Mouse (Mus musculus) liver (tissue): ENCODE results near the gene Sash1.

Experiments used
- DNase-seq: peaks from one replicate; pipeline ENCODE4 v3.0.0-alpha.2; 2020; ENCODE audit warnings: mixed read lengths

The Sash1 gene

GRCm38 (mm10) chr10:8885630-8886527 lies at the start of gene Sash1:
TSS of gene Sash1 (minus strand) at chr10:8886070.
- peak; percentile 68 for DNase-seq

GRCm38 (mm10) chr10:8935601-8936000 lies 49.7 kb upstream of the Sash1 start:
- DNase-seq: no peak

DNA sequence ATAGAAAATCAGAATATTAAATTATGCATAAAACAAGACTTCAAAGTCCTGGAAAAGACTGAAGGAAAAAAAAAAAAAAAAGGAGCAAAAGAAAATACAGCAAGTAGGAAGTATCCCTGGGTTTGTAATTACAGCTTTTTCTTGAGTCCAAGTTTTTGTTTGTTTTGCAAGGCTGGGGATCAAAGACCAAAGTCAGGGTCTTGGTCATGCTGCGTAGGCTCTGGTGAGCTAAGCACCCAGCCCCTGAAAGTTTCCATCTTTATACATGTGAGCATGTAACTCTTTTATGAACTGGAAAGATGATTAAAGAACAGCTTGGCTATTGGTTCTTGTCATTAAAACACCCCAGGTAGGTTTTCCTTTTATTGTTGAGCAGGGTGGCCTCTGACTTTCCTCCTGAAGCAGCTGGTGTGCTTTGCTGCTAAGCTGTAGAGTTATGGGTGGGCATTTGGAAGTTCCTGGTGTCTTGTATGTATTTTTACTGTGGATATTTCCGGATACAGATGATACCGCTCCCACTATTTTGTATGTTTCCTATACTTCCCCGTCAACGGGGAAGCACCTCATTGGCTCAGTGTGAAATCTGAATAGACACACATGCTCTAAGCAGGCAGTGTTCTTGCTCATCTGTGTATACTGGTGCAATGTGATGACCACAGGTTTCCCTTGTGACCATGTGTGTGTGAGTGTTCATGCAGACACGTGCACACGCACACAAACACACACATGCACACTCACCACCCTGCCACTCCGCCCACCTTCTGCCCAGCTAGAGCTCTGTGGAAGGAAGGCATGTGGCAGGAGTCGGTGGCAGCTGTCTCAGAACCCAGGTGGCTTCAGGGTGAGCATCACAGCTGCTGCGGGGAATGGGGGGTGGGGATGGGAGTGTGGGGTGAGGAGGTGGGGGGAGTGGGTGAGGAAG lies 47.8 kb upstream of the Sash1 start:
- DNase-seq: no peak

- DNase-seq: no peak
These were observed 45.8 kb upstream of the Sash1 start for GRCm38 (mm10) chr10:8931548-8932240.

GRCm38 (mm10) chr10:8930672-8931071 lies 44.8 kb upstream of the Sash1 start:
- DNase-seq: no peak

DNA sequence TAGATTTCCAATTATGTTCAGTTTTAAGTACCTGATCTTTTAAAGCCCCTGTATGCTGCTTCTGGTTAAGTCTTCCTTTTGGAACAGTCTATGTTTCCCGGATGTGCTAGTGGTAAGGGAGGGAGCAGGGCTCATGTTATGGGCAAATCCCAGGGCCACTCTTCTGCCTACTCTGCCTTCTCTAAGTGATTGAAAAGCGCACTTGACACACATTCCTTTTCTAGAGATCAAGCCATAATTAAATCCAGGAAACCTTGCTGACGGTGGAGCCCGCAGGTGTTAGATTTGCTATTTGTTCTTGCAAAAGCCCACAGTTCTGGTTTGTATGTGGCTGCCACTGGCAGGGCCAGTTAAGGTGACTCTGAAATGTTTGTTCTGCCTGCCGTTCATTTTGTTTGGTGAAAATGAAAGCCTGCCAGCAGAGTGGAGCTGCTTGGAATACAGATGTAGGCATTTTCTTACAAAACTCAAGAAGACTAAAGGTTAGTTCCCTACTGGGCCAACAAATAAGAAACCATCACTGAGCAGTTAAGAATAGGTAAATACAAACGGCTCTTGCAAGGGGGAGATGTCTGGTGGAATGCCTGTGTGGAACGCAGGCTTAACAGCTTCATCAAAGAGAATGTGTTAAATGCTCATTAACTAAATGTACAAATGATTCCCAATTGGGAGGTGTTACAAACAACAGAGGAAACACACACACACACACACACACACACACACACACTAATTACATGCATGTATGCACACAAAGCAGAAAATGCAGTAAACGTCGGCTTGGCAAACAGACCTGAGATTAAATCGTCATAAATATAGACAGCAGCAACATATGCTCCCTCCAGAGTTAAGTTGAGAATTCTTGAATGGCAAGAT lies 43.1 kb upstream of the Sash1 start:
- no peak for DNase-seq

DNA sequence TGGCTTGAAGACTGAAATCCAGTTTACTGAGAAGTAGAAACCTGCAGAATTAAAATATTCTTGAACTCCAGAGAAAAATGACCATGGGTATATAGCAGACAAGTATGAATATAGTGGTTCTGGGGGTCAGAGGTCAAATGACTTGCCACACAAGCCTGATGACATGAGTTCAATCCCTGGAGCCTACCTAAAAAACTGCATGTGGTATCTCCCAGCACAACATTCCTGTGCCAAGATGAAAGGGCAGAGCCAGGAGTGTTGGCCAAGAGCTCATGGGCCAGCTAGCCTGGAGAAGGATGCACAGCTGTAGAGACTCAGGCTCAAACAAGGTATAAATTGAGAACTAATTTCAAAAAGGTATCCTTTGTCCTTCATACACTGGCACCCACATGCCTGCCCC lies 42.4 kb upstream of the Sash1 start:
- DNase-seq: no peak

DNA sequence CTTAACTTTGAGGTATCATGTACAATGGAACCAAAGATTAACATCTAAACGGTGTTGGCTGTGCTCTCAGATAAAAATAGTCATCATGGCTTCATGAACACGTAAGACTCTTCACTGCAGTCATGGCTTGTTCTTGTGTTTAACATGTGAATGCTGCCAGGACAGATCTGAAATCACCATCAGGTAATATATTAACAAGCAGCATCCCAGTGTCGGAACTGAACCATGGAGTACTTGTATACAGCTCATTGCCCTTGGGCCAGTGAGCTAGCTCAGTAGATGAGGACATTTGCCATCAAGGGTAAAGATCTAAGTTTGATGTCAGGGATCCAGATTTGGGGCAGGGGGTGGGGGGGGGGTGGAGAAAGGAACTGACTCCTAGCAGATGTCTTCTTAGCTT lies 41.0 kb upstream of the Sash1 start:
- no peak for DNase-seq

- DNase-seq: no peak
These were observed 40.4 kb upstream of the Sash1 start for GRCm38 (mm10) chr10:8926295-8926694.

- DNase-seq: no peak
These were observed 39.4 kb upstream of the Sash1 start for GRCm38 (mm10) chr10:8925299-8925698.

DNA sequence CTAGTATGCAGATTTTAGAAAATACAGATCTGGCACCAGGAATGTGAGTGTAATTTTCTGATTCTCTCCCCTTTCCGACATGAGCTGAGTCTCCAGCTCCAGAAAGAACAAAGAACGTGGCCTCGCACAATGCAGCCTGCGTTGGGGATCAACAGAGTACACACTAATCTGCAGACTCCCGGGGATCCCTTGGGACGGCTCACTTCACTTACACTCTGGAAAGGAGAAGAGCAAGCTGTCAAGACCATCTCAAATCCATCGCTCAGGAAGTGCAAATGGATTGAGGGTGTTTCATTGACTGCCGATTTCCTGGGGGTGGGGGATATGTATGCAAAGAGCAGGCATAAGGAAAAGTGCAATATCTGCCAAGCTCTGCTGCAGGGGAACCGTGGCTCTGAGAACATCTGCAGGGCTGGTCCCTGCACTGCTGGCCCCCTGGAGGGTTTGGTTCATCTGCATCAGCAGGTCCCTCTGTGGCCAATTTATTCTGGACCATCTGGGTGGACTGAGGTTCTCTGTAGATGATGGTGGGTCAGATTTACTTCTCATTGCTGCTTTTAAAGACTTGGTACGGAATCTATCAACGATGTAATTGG lies 35.3 kb upstream of the Sash1 start:
- DNase-seq: no peak

- DNase-seq: no peak
These were observed 31.9 kb upstream of the Sash1 start for GRCm38 (mm10) chr10:8917798-8918197.

DNA sequence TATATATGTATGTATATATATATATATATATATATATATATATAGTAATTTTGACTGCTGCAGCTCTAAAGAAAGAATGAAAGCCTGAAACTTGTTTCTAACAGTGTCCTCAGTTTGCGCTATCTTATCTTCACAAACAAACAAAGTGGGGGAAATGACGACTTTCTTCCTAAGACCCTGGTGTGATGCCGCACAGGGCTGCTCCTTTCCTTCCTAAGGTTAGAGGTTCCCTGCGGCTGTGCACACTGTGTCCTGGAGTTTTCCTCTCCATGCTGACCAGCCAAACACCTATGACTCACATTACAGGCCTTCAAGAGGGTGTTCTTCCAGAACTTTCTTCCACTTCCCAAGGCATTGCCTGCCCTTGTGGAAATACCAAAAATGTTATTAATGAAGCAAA lies 31.5 kb upstream of the Sash1 start:
- DNase-seq: no peak

GRCm38 (mm10) chr10:8915755-8916154 lies 29.9 kb upstream of the Sash1 start:
- no peak for DNase-seq

GRCm38 (mm10) chr10:8913904-8914303 lies 28.0 kb upstream of the Sash1 start:
- DNase-seq: no peak

GRCm38 (mm10) chr10:8912706-8913275 lies 26.9 kb upstream of the Sash1 start:
- DNase-seq: peak; percentile 23

DNA sequence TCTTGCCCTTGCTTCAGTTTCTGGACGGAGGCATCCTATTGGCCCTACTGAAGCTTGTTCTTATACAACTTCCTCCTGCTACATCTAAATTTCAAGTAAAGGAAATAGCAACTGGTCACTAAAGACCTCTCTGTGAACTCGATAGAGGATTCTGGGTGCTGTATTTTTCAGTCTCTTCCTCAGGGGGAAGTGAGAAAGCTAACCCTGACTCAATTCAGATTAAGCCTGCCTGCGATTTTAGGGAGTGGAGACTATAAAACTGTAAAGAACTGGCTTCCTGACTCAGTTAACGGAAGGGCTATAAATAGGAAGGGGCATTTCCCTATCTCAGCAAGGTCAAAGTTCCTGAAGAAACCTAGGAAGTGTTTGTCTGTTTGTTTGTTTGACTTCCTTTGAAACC lies 26.3 kb upstream of the Sash1 start:
- DNase-seq: no peak

DNA sequence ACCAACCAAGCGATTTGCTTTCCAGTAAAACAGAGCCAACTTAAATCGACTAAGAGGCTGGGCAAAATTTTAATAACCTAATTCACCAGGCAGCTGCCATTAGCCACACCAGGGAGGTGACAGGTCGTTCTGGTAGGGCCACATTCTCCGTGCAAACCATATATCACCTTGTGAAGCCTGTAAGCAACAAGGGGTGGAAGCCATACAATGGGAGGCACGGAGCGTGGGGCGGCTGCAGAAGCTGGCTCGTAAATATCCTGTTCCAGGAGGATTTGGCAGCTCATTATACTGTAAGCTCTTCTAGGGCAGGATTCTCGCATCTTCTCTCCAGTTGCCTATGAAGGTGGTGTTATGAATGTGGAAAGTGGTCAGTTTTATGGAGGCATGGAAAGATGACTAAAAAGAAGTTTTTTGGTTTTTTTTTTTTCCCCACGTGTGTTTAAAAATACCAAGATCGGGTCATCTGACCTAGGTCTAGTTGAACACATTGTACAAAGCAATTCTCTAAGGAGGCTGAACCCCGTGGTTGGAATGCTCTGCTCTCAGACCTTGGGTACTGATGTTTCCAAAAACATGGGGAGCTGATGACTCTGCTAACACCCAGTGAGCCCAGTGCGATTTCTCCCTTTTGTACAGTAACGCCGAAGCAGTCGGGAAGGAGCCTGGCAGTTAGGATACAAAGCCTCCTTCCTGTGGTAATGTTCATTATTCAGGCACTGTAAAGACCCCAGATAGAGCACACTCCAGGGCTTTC lies 24.5 kb upstream of the Sash1 start:
- DNase-seq: no peak

DNA sequence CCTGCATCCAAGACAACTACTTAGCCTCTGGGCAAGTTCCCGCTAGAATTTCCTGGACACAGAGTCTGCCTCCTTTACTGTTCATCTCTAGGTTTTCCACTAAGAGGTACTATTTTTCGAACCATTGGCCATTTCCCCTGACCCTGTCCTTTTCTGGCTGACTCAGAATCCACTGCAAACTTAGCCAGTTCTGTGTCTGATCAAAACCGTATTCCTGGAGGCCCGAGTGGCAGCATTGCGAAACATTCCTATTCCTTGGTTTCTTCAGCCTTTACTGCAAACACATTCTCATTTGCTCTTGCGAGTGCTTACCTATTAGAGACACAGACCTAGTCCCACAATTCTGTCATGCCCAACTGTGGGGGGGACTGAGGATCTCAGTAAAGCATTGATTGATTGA lies 17.2 kb upstream of the Sash1 start:
- no peak for DNase-seq

DNA sequence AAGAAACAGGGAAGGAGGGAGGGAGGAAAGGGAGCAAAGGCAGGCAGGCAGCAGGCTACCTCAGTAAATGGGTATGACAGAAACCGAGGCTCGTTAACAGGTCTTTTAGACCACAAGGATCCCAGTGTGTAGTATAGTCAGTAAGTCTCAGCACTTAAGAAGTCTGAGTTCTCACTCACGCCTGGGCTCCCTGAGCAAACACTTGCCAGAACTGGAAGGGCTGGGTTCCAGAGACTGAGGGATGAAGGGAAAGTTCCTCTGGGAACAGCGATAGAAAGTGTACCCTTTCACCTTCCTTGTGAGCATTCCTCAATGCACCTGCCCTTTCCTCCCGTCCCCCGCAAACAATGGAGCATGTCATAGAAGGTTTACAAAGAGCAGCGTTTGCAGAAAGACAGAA lies 16.5 kb upstream of the Sash1 start:
- DNase-seq: no peak
